Mouse (Mus musculus) embryo, embryonic 9.5 days (tissue): ENCODE data around the gene Obox2.
"Not testable (repeated sequence)": the region's sequence is repeated elsewhere in the genome, so short reads cannot be mapped to it uniquely, and the experiment has no call there.

ENCODE experiments used
- DNase-seq: peaks from one replicate; pipeline ENCODE4 v3.0.0-alpha.2; 2017; ENCODE audit errors: extremely low spot score

Gene Obox2

GRCm38 (mm10) chr7:15388421-15388998 is at the start of gene Obox2, which contains the start of gene Obox1:
TSS of gene Obox2 (plus strand) at chr7:15388721.
TSS of gene Obox1 (plus strand) at chr7:15388948.
- not testable (repeated sequence) for DNase-seq

GRCm38 (mm10) chr7:15399147-15399874 is 10.8 kb downstream of the Obox2 start:
- not testable (repeated sequence) for DNase-seq

- not testable (repeated sequence) for DNase-seq
Observed at GRCm38 (mm10) chr7:15406816-15407215, 18.3 kb downstream of the Obox2 start.

- DNase-seq: not testable (repeated sequence)
Observed at GRCm38 (mm10) chr7:15418046-15418445, 29.5 kb downstream of the Obox2 start.

- DNase-seq: not testable (repeated sequence)
Observed at GRCm38 (mm10) chr7:15425537-15425936, 37.0 kb downstream of the Obox2 start.
